Mouse (Mus musculus) bone marrow macrophage, adult 2 months (primary cell): ENCODE data around the gene Fgd2. TPM values are rescaled to one million over a fixed set of nuclear protein-coding genes. Genes with fewer than 3 reads are reported as not detected.

Experiments
- H3K27ac ChIP-seq: 2 replicates; pipeline ENCODE4 v1.5.1; 2012; ENCODE audit warnings: low read depth, low read length; ENCODE audit not compliant: insufficient read depth
- H3K4me1 ChIP-seq: 2 replicates; pipeline ENCODE4 v1.6.1; 2012; ENCODE audit warnings: low read length; ENCODE audit not compliant: control insufficient read depth, insufficient read depth
- H3K4me3 ChIP-seq: 2 replicates; pipeline ENCODE4 v1.5.1; 2012; ENCODE audit warnings: mild to moderate bottlenecking, low read length, moderate library complexity; ENCODE audit not compliant: insufficient read depth
- CTCF ChIP-seq: IDR thresholded peaks from 2 replicates; pipeline ENCODE4 v1.5.1; 2012; ENCODE audit warnings: low read depth, mild to moderate bottlenecking, low read length, moderate library complexity
- POLR2A ChIP-seq: IDR thresholded peaks from 2 replicates; pipeline ENCODE4 v1.6.1; 2012; ENCODE audit warnings: mild to moderate bottlenecking, low read depth, low read length, borderline replicate concordance
- polyA plus RNA-seq: library from polyadenylated mRNA; stranded (reverse); fragments of >200 nt; gene quantifications from 2 replicates; pipeline ENCODE4 v1.2.4, GENCODE M21; 2012; ENCODE audit not compliant: missing spikeins, insufficient read depth, insufficient read length

Fgd2 gene
- polyA plus RNA-seq, 1 experiment, result 136 TPM

DNA sequence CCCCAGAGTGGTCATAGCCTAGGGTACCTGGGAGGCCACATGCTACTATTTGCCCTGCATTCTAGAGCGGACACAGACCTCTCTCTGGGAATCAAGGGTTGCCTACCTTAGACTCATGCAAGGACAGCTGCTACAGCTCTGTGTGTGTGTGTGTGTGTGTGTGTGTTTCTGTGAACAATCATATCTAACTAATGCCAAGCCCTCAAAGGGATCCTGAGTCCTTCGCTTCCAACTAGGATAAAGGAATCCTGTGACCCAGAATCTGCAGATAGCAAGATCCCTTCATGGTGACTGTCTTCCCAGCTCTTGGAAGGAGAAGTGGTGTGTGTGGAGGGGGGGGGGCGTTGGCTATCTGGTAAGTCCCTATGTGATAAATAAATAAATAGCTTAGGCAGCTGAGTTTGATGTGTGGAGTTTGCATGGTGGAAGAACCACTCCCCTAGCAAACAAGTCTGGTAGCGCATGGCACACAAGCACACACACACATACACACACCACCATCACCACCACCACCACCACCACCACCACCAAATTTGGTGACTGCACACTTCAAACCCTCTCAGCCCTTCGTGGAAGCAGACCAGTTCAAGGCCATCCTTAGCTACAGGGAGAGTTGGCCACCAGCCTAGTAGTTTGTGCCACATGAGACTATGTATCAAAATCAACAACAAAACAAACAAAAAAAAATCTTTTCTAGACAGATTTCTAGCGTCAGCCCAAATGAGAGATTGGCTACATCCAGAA, 35.5 kb downstream of the Fgd2 start:
- peaks cover 62% of the 10 kb centered on the region for H3K4me1 ChIP-seq
- TF ChIP-seq POLR2A, result no peak
- TF ChIP-seq CTCF, result no peak
- H3K27ac ChIP-seq, result peak overlapping the region; percentile 88
- no peak overlapping the region for H3K4me3 ChIP-seq

- H3K4me3 ChIP-seq, result no peak overlapping the region
- H3K27ac ChIP-seq, result peak overlapping the region; percentile 88; the same call in 1 of the 2 replicates
- peaks cover 62% of the 10 kb centered on the region for H3K4me1 ChIP-seq
- TF ChIP-seq CTCF (peak; percentile 83), POLR2A (no peak)
Observed at GRCm38 (mm10) chr17:29396821-29397242, 36.1 kb downstream of the Fgd2 start.

- TF ChIP-seq CTCF, result no peak
- TF ChIP-seq POLR2A, result no peak
- H3K4me1 ChIP-seq, result peaks cover 58% of the 10 kb centered on the region
- peak overlapping the region; percentile 64 for H3K27ac ChIP-seq
- H3K4me3 ChIP-seq, result peak overlapping the region; percentile 33
Observed at GRCm38 (mm10) chr17:29397480-29398433, 37.0 kb downstream of the Fgd2 start.

- TF ChIP-seq POLR2A (no peak), CTCF (no peak)
- H3K4me3 ChIP-seq, result no peak overlapping the region
- peaks cover 53% of the 10 kb centered on the region for H3K4me1 ChIP-seq
- peak overlapping the region; percentile 5; the same call in 1 of the 2 replicates for H3K27ac ChIP-seq
Observed at GRCm38 (mm10) chr17:29398434-29399026, 37.8 kb downstream of the Fgd2 start.

GRCm38 (mm10) chr17:29399241-29399910, 38.7 kb downstream of the Fgd2 start:
- H3K27ac ChIP-seq, result no peak overlapping the region
- H3K4me1 ChIP-seq, result peaks cover 45% of the 10 kb centered on the region
- no peak overlapping the region for H3K4me3 ChIP-seq
- no peak for TF ChIP-seq POLR2A
- TF ChIP-seq CTCF, result no peak

- TF ChIP-seq POLR2A (no peak), CTCF (no peak)
- H3K27ac ChIP-seq, result no peak overlapping the region
- peaks cover 38% of the 10 kb centered on the region for H3K4me1 ChIP-seq
- H3K4me3 ChIP-seq, result no peak overlapping the region
Observed at GRCm38 (mm10) chr17:29400044-29400443, 39.3 kb downstream of the Fgd2 start.

GRCm38 (mm10) chr17:29401741-29402268, 41.1 kb downstream of the Fgd2 start:
- Histone ChIP-seq H3K4me3 (no peak overlapping the region), H3K27ac (no peak overlapping the region), H3K4me1 (peaks cover 25% of the 10 kb centered on the region)
- no peak for TF ChIP-seq CTCF
- no peak for TF ChIP-seq POLR2A

DNA sequence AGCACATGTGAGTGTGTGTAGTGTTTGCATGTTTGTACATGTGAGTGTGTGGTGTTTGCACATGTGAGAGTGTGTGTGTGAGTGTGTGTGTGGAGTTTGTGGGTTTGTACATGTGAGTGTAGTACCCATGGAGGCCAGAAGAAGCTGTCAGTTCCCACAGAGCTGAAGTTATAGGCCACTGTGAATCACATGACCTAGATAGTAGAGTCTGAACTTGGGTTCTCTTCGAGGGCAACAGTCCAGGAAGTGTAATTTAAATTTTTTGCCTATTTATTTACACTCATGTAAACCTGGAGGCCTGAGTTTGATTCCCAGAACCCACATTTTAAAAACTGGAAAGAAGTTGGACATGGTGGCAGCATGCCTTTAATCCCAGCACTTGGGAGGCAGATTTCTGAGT, 42.5 kb downstream of the Fgd2 start:
- H3K27ac ChIP-seq, result no peak overlapping the region
- H3K4me1 ChIP-seq, result peaks cover 18% of the 10 kb centered on the region
- no peak overlapping the region for H3K4me3 ChIP-seq
- no peak for TF ChIP-seq CTCF
- TF ChIP-seq POLR2A, result no peak

DNA sequence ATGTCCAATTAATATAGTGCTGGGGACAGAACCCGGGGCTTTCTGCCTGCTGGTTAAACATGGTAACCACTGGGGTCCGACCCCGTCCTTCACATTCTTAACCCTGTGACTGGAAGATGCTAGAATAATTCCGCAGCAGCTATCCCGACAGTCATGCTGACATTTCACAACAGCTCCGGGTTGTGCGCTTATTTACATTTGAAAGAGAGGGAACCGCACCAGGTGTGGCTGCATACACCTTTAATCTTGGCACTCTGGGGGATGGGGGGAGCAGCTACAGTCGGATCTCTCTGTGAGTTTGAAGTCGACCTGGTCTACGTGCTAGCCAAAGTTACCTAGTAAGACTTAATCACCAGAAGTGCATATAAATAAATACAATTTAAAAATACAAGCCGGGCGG, 44.8 kb downstream of the Fgd2 start:
- no peak for TF ChIP-seq CTCF
- TF ChIP-seq POLR2A, result no peak
- Histone ChIP-seq H3K27ac (no peak overlapping the region), H3K4me3 (no peak overlapping the region), H3K4me1 (peaks cover 9% of the 10 kb centered on the region)
